Mouse (Mus musculus) spleen, postnatal 36 days (tissue): ENCODE measurements around the gene Maml2.
A peak's percentile ranks its signal among the peaks of the same experiment; 100 is the strongest.
"Not testable (repeated sequence)": the region's sequence is repeated elsewhere in the genome, so short reads cannot be mapped to it uniquely, and the experiment has no call there.

ENCODE experiments used
- DNase-seq, 2 experiments: peaks; one replicate each; pipeline ENCODE4 v3.0.0; 2022; ENCODE audit warnings: low spot score in 2 of 2, mixed read lengths in 1 of 2

Maml2 gene

DNA sequence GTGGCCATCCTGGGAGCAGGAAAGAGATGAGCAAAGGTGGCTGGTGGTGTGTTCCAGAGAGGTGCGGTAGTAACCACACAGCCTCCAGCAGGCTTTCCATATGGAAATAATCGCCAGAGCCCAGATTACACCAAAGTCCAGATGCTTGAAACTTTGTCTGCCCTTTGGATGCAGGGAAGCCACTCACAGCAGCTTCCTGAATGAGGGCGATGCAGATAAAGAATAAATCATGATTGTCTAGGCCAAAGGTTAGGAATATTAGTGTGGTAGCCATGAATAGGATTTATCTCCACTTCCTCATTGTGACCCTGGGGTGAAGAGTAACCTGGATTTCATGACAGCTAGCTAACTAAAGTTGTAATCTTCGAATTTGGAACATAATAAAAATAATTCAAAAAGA is 407.2 kb downstream of the Maml2 start:
- DNase-seq: no peak

DNA sequence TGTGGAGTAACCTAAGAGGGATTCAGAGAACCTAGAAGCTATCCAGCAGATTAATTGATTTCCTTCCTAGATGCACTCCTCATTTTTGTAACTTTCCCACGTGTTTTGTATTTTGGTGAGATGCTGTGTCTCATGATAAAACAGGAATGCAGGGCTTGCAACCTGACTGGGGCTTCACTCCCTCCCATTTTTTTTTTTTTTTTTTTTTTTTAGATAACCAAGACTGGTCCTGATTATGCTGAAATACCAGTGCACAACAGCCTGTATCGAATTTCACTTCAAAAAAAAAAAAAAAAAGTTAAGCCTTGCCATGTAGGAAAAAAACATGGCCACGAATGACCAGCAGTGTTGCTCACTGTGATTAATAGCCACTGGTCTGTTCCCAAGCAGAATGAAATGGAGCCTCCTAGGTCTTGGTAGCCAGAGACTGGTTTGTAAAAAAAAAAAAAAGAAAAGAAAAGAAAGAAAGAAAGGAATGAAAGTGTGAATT is 409.4 kb downstream of the Maml2 start:
- no peak for DNase-seq

- DNase-seq: no peak
These were observed 411.7 kb downstream of the Maml2 start for GRCm38 (mm10) chr9:13709436-13709835.

DNA sequence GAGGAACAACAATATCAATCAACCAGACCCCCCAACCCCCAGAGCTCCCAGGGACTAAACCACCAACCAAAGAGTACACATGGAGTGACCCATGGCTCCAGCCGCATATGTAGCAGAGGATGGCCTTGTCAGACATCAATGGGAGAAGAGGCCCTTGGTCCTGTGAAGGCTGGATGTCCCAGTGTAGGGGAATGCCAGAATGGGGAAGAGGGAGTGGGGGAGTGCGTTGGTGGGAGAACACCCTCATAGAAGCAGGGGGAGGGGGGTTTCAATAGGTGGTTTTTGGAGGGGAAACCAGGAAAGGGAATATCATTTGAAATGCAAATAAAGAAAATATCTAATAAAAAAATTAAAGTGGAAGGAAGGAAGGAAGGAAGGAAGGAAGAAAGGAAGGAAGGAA is 418.1 kb downstream of the Maml2 start:
- DNase-seq: not testable (repeated sequence)

DNA sequence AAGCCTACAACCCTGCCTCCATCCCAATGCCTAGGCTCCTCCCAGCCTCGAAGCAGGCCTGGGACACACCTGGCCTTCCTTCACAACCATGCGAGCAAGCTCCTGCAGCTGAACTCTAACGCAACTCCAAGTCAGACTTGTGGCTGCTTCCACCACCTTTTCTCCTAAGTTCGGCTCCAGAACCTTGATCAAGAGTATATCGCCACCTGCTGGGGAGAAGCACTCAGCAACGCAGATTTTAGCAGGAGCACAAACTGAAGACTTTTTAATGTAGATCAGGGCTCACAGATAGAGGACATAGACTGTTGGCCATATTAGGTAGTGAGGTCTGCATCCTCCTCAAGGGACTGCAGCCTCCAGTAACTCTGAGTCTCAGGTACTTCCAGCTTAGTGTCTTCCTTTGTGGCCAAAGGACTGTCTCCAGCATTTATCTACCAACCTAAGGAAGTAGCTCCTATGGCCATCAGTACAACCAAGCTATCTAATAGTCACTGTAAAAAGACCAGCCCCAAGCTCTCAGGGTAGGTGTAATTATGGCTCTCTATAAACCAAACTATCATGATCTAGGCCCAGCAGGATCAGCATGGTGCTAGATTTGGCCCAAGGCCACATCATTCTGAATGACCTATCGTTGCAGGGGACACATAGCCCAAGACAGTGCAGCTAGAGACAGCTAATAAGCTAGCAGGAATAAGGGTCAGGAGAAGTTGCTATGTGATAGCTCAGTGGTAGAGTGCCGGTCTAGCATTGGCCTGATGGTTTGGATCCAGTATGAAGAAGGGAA is 418.8 kb downstream of the Maml2 start:
- DNase-seq: peak; percentile 52 to 65

DNA sequence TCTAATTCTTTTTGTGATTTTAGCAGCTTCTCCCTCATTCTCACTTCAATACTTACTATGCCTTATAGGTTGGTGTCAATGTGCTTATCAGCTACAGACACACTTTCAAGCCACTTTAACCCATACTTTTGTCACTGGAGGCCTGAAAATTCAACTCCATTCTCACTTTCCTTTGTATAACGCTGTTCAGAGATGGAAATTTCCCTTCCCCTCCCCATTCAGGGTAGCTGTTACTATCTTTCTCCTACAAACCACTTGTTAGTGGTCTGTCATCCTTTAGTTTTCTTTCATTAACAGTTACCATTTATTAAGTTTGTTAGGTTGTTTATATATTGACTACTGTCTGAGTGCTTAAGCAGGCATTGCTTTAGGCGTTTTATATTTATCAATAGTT is 450.6 kb downstream of the Maml2 start, which contains the start of gene Mtmr2:
TSS of gene Mtmr2 (plus strand) at position 7 of the 394 bp plus-strand sequence.
- no peak for DNase-seq

GRCm38 (mm10) chr9:13748798-13749674 is 451.3 kb downstream of the Maml2 start:
- peak; percentile 94 for DNase-seq

DNA sequence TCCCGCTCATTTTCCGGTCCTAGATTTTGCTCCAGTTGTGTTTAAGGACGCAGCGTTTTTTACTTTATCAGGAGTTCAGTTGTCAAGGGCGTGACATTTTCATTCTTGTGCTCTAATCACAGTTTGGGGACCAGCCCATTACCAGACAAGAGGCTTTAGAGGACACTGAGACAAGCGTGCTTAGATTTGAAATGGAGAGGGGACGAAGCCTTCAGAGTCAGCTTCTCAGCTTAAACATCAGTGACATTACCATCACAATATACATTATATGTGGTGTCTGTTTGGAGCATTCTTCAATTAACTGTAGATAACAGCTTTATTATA is 451.9 kb downstream of the Maml2 start:
- no peak for DNase-seq

GRCm38 (mm10) chr9:13752543-13752942 is 454.8 kb downstream of the Maml2 start:
- DNase-seq: no peak
